Mouse (Mus musculus) hindbrain, embryonic 13.5 days (tissue): ENCODE results near the gene Lamtor5. TPM values are rescaled to one million over a fixed set of nuclear protein-coding genes. Genes with fewer than 3 reads are reported as not detected.
A peak's percentile ranks its signal among the peaks of the same experiment; 100 is the strongest.

Source experiments
- ATAC-seq: fragments of 200-750 bp; cut with Nextera tagmentation; 2 replicates; pipeline ENCODE4 v1.8.0; 2017; ENCODE audit warnings: moderate TSS enrichment; ENCODE audit not compliant: low FRiP score
- H3K27ac ChIP-seq: fragments of 300-500 bp; sonication (generic); 2 replicates; pipeline ENCODE4 v1.5.1; 2015; ENCODE audit warnings: inconsistent platforms, mild to moderate bottlenecking, moderate library complexity
- H3K27me3 ChIP-seq: fragments of 300-500 bp; sonication (generic); 2 replicates; pipeline ENCODE4 v1.6.1; 2015; ENCODE audit warnings: mild to moderate bottlenecking, inconsistent platforms
- H3K36me3 ChIP-seq: fragments of 300-500 bp; sonication (generic); 2 replicates; pipeline ENCODE4 v1.6.1; 2015; ENCODE audit warnings: mild to moderate bottlenecking, inconsistent platforms
- H3K4me1 ChIP-seq: fragments of 300-500 bp; sonication (generic); replicated peaks from 2 replicates; pipeline ENCODE4 v1.6.1; 2015; ENCODE audit warnings: inconsistent platforms
- H3K4me2 ChIP-seq: fragments of 300-500 bp; sonication (generic); 2 replicates; pipeline ENCODE4 v1.6.1; 2015; ENCODE audit warnings: inconsistent platforms, mild to moderate bottlenecking, moderate library complexity
- H3K4me3 ChIP-seq: fragments of 300-500 bp; sonication (generic); 2 replicates; pipeline ENCODE4 v1.5.1; 2015; ENCODE audit warnings: mild to moderate bottlenecking, inconsistent platforms
- H3K9ac ChIP-seq: fragments of 300-500 bp; sonication (generic); 2 replicates; pipeline ENCODE4 v1.6.1; 2015; ENCODE audit warnings: mild to moderate bottlenecking, inconsistent platforms
- H3K9me3 ChIP-seq: fragments of 300-500 bp; sonication (generic); 2 replicates; pipeline ENCODE4 v1.6.1; 2016; ENCODE audit warnings: inconsistent platforms
- WGBS: fragments of 180-500 bp; shearing (Covaris S2); methylation state at CpG from one replicate; pipeline ENCODE4 v1.1.7; 2015; 5-methylcytosine and 5-hydroxymethylcytosine counted together
- polyA plus RNA-seq: library from polyadenylated mRNA; unstranded; fragments of >200 nt; fragmentation: Nextera tagmentation; extraction: Ambion mirVana; gene quantifications from 2 replicates; pipeline ENCODE4 v1.2.1, GENCODE M21; 2015

Gene Lamtor5
- polyA plus RNA-seq, 1 experiment from 2014 or later = 200 TPM

DNA sequence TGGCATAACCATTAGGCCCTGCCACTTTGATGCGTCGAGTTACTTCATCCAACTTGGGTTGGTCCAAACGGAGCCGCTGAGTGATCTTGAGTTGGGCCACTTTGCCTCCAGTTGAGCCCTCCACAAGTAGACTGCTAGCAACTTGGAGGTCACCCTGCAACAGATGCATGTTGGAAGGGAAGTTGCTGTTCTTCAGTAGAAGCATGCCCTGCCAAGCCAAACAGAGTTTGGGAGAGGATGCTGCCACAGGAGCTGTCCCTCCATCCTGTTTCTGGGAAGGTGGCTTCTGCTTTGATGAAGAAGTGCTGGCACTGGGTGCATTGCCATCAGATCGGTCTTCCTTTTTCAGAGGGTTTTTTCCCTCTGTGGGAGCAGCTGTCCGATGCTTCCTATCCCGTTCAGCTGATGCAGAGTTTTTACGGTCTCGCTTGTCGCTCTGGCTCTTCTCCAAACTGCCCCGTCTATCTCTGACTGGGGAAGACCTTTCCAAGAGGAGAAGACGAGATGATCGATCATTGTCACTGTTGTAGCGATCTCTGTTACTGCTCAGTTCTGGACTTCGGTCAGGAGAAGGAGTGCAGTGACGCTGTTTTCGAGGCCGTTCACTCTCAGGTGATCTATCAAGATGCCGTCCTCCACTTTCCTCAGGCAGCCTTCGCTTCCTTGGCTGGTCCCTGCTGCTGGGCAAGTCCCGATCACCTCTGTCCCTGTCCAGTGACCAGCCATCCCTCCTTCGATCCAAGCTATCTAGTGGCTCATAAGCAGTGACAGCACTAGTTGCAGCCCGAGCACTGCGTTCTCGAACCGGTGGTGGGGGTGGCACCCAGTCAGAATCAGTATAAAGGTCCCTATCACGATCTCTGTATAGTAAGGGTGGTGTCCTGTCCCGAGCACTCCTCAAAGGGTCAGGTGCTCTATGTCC, 52.1 kb downstream of the Lamtor5 start:
- Histone ChIP-seq H3K9ac (peak overlapping the region; percentile 87), H3K4me3 (peak overlapping the region; percentile 92), H3K27me3 (no peaks in the 10 kb centered on the region), H3K4me2 (peak overlapping the region; percentile 92), H3K4me1 (peaks cover 35% of the 10 kb centered on the region), H3K36me3 (peaks cover 16% of the 10 kb centered on the region), H3K27ac (no peak overlapping the region), H3K9me3 (no peaks in the 10 kb centered on the region)
- WGBS = 74% methylated on average over 28 of the region's 28 CpGs
- ATAC-seq = no peak

DNA sequence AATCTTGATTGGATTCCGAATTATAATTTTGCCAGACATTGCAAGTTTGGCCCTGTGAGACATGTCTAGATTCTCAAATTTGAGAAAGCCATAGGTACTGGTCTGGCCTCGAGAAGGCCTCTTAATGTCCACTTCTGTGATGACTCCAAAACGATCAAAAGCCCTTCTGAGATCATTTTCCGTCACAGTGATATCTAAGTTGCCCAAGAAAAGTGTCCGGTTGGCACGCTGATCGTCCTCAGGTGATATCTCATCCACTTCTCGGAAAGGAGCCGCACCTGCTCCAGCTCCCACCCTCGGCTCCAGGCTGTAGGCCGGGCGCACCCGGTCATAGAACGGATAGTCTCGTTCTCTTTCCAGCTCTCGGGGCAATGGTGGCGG, 53.1 kb downstream of the Lamtor5 start:
- peak overlapping the region; percentile 92 for H3K27ac ChIP-seq
- peaks cover 31% of the 10 kb centered on the region for H3K4me1 ChIP-seq
- ATAC-seq = no peak
- peak overlapping the region; percentile 92 for H3K4me3 ChIP-seq
- peaks cover 14% of the 10 kb centered on the region for H3K36me3 ChIP-seq
- H3K9me3 ChIP-seq = no peaks in the 10 kb centered on the region
- H3K9ac ChIP-seq = peak overlapping the region; percentile 87
- 23% methylated on average over 17 of the region's 17 CpGs for WGBS
- H3K27me3 ChIP-seq = no peaks in the 10 kb centered on the region
- peak overlapping the region; percentile 92 for H3K4me2 ChIP-seq

- Histone ChIP-seq H3K27ac (peak overlapping the region; percentile 92), H3K4me1 (peaks cover 31% of the 10 kb centered on the region), H3K4me3 (peak overlapping the region; percentile 92), H3K27me3 (no peaks in the 10 kb centered on the region), H3K36me3 (peaks cover 14% of the 10 kb centered on the region), H3K9ac (peak overlapping the region; percentile 87), H3K4me2 (peak overlapping the region; percentile 92), H3K9me3 (no peaks in the 10 kb centered on the region)
- peak; percentile 8; the same call in 1 of the 2 replicates for ATAC-seq
- under 1% methylated on average over 75 of the region's 75 CpGs for WGBS
Measured at GRCm38 (mm10) chr3:107332127-107332959, 53.7 kb downstream of the Lamtor5 start.

- Histone ChIP-seq H3K4me3 (peak overlapping the region; percentile 92), H3K27ac (peak overlapping the region; percentile 93), H3K9ac (peak overlapping the region; percentile 88), H3K27me3 (no peaks in the 10 kb centered on the region), H3K4me1 (peaks cover 31% of the 10 kb centered on the region), H3K4me2 (peak overlapping the region; percentile 92; the same call in 1 of the 2 replicates), H3K36me3 (peaks cover 14% of the 10 kb centered on the region), H3K9me3 (no peaks in the 10 kb centered on the region)
- peak; percentile 98 for ATAC-seq
- under 1% methylated on average over 37 of the region's 37 CpGs for WGBS
Measured at GRCm38 (mm10) chr3:107332960-107333380, 54.3 kb downstream of the Lamtor5 start.

Other genes with a start within 250 kb of the Lamtor5 start
- gene Kcna3, start 242.7 kb upstream of the Lamtor5 start, polyA plus RNA-seq = 6.8 and 7.1 TPM in 2 replicates
- 1.2 and 1.3 TPM in 2 replicates for gene Kcna2, start 177.7 kb upstream of the Lamtor5 start, polyA plus RNA-seq
- not detected in 2 replicates for gene Kcna10, start 95.8 kb upstream of the Lamtor5 start, polyA plus RNA-seq
- 0.13 and 6.0 TPM in 2 replicates for gene Cym, start 57.1 kb upstream of the Lamtor5 start, polyA plus RNA-seq
- not detected in 2 replicates for gene A630076J17Rik, start 48.2 kb upstream of the Lamtor5 start, polyA plus RNA-seq
- gene Prok1, start 39.2 kb upstream of the Lamtor5 start, polyA plus RNA-seq = 0.10 and 0.32 TPM in 2 replicates
- gene Slc16a4, start 12.4 kb downstream of the Lamtor5 start, polyA plus RNA-seq = 2.3 and 2.5 TPM in 2 replicates
- 9.1 and 9.5 TPM in 2 replicates for gene Rbm15, start 54.8 kb downstream of the Lamtor5 start, polyA plus RNA-seq
- gene Kcnc4, start 180.7 kb downstream of the Lamtor5 start, polyA plus RNA-seq = 2.1 and 2.3 TPM in 2 replicates
- gene Slc6a17, start 239.2 kb downstream of the Lamtor5 start, polyA plus RNA-seq = 10.0 and 10.6 TPM in 2 replicates